Mouse (Mus musculus) CH12.LX (cell line): ENCODE results near the gene Dct. TPM values are rescaled to one million over a fixed set of nuclear protein-coding genes. Genes with fewer than 3 reads are reported as not detected.

Experiments
- DNase-seq: peaks from one replicate; pipeline ENCODE4 v3.0.0-alpha.2; 2013; ENCODE audit errors: extremely low read depth
- H3K27ac ChIP-seq: 2 replicates; pipeline ENCODE4 v1.5.1; 2012; ENCODE audit warnings: low read depth, mild to moderate bottlenecking, control low read depth, moderate library complexity; ENCODE audit not compliant: insufficient read depth
- H3K27me3 ChIP-seq: replicated peaks from 2 replicates; pipeline ENCODE3; 2012; ENCODE audit warnings: inconsistent platforms
- H3K36me3 ChIP-seq, 2 experiments: replicated peaks in 1 of 2; 2 replicates each; pipeline versions ENCODE3 to v1.6.1; 2012; ENCODE audit warnings: inconsistent platforms in 1 of 2, low read length in 1 of 2, mild to moderate bottlenecking in 1 of 2, mixed read lengths in 1 of 2, moderate library complexity in 1 of 2; ENCODE audit not compliant: control insufficient read depth in 1 of 2, insufficient read depth in 1 of 2
- H3K4me1 ChIP-seq, 2 experiments: 2 replicates each; pipeline ENCODE4 v1.6.1; 2012; ENCODE audit warnings: inconsistent platforms in 1 of 2, moderate library complexity in 1 of 2; ENCODE audit not compliant: insufficient read depth in 2 of 2, control insufficient read depth in 1 of 2
- H3K4me2 ChIP-seq: 2 replicates; pipeline ENCODE4 v1.6.1; 2012; ENCODE audit warnings: low read depth, mild to moderate bottlenecking, control low read depth; ENCODE audit not compliant: poor library complexity, insufficient read depth, severe bottlenecking
- H3K4me3 ChIP-seq, 3 experiments: fragments of 150-350 bp in 1 of 3; sonication (generic) in 1 of 3; replicated peaks in 1 of 3; 2 replicates each; pipeline versions ENCODE3 to v1.5.1; 2011 to 2012; ENCODE audit warnings: low read depth in 2 of 3, low read length in 2 of 3, mild to moderate bottlenecking in 2 of 3, moderate library complexity in 2 of 3, control low read depth in 1 of 3, improper control_type of control experiment in 1 of 3, inconsistent platforms in 1 of 3, mixed read lengths in 1 of 3; ENCODE audit not compliant: poor library complexity in 1 of 3
- H3K79me2 ChIP-seq: replicated peaks from 2 replicates; pipeline ENCODE4 v1.6.1; 2012; ENCODE audit warnings: mild to moderate bottlenecking, moderate library complexity; ENCODE audit not compliant: control insufficient read depth, poor library complexity, insufficient read depth, severe bottlenecking; ENCODE audit errors: extremely low read depth
- H3K9ac ChIP-seq: 2 replicates; pipeline ENCODE4 v1.6.1; 2012; ENCODE audit warnings: low read depth, mild to moderate bottlenecking, control low read depth, moderate library complexity; ENCODE audit not compliant: insufficient read depth
- H3K9me3 ChIP-seq: replicated peaks from 2 replicates; pipeline ENCODE3; 2012; ENCODE audit warnings: low read length, inconsistent platforms, mixed read lengths
- CTCF ChIP-seq, 2 experiments: IDR thresholded peaks in 1 of 2; conservative IDR thresholded peaks in 1 of 2; 2 replicates each; pipeline ENCODE4 v1.5.1; 2011 to 2012; ENCODE audit warnings: low read depth in 2 of 2, low read length in 2 of 2, improper control_type of control experiment in 1 of 2, inconsistent platforms in 1 of 2, mild to moderate bottlenecking in 1 of 2, moderate library complexity in 1 of 2
- EP300 ChIP-seq: IDR thresholded peaks from 2 replicates; pipeline ENCODE4 v1.6.1; 2011; ENCODE audit warnings: low read length, improper control_type of control experiment
- IRF4 ChIP-seq: IDR thresholded peaks from 2 replicates; pipeline ENCODE4 v1.6.1; 2014; ENCODE audit warnings: low read depth, mild to moderate bottlenecking, inconsistent platforms, low read length, improper control_type of control experiment
- JUN ChIP-seq: IDR thresholded peaks from 2 replicates; pipeline ENCODE4 v1.6.1; 2011; ENCODE audit warnings: low read depth, mild to moderate bottlenecking, low read length, improper control_type of control experiment, moderate library complexity; ENCODE audit not compliant: insufficient read depth
- KAT2A ChIP-seq: IDR thresholded peaks from 2 replicates; pipeline ENCODE4 v1.6.1; 2012; ENCODE audit warnings: low read length, improper control_type of control experiment, inconsistent platforms; ENCODE audit not compliant: insufficient replicate concordance
- MAX ChIP-seq: IDR thresholded peaks from 2 replicates; pipeline ENCODE4 v1.6.1; 2011; ENCODE audit warnings: low read length, improper control_type of control experiment
- MAZ ChIP-seq: IDR thresholded peaks from 2 replicates; pipeline ENCODE4 v1.6.1; 2012; ENCODE audit warnings: low read depth, mild to moderate bottlenecking, inconsistent platforms, low read length, improper control_type of control experiment, moderate library complexity
- MYC ChIP-seq: IDR thresholded peaks from 2 replicates; pipeline ENCODE4 v1.6.1; 2011; ENCODE audit warnings: low read depth, mild to moderate bottlenecking, improper control_type of control experiment, low read length
- NELFE ChIP-seq: IDR thresholded peaks from 2 replicates; pipeline ENCODE4 v1.6.1; 2011; ENCODE audit warnings: low read depth, low read length, improper control_type of control experiment
- NRF1 ChIP-seq: IDR thresholded peaks from 2 replicates; pipeline ENCODE4 v1.6.1; 2014; ENCODE audit warnings: low read depth, mild to moderate bottlenecking, inconsistent platforms, low read length, improper control_type of control experiment, moderate library complexity
- POLR2AphosphoS2 ChIP-seq: IDR thresholded peaks from 2 replicates; pipeline ENCODE4 v1.6.1; 2011; ENCODE audit warnings: low read depth, low read length, improper control_type of control experiment
- RAD21 ChIP-seq: IDR thresholded peaks from 2 replicates; pipeline ENCODE4 v1.6.1; 2011; ENCODE audit warnings: low read depth, mild to moderate bottlenecking, low read length, improper control_type of control experiment, moderate library complexity
- SIN3A ChIP-seq: IDR thresholded peaks from 2 replicates; pipeline ENCODE4 v1.6.1; 2012; ENCODE audit warnings: low read length, improper control_type of control experiment, inconsistent platforms
- SMC3 ChIP-seq: IDR thresholded peaks from 2 replicates; pipeline ENCODE4 v1.6.1; 2011; ENCODE audit warnings: low read depth, low read length, improper control_type of control experiment
- TBP ChIP-seq: conservative IDR thresholded peaks from 2 replicates; pipeline ENCODE4 v1.6.1; 2011; ENCODE audit warnings: low read depth, low read length, improper control_type of control experiment
- TCF12 ChIP-seq: IDR thresholded peaks from 2 replicates; pipeline ENCODE4 v1.6.1; 2014; ENCODE audit warnings: low read depth, mild to moderate bottlenecking, inconsistent platforms, low read length, improper control_type of control experiment
- USF1 ChIP-seq: IDR thresholded peaks from 2 replicates; pipeline ENCODE4 v1.6.1; 2014; ENCODE audit warnings: low read depth, mild to moderate bottlenecking, inconsistent platforms, low read length, improper control_type of control experiment
- USF2 ChIP-seq: conservative IDR thresholded peaks from 2 replicates; pipeline ENCODE4 v1.6.1; 2011; ENCODE audit warnings: low read depth, low read length, improper control_type of control experiment
- ZKSCAN1 ChIP-seq: IDR thresholded peaks from 2 replicates; pipeline ENCODE4 v1.6.1; 2012; ENCODE audit warnings: low read depth, inconsistent platforms, low read length, improper control_type of control experiment, borderline replicate concordance
- ZNF384 ChIP-seq: IDR thresholded peaks from 2 replicates; pipeline ENCODE4 v1.6.1; 2012; ENCODE audit warnings: low read depth, low read length, improper control_type of control experiment, inconsistent platforms
- dilution Hi-C: fragments of 300-500 bp; cut with MboI; formaldehyde crosslinking; loops from 2 replicates; pipeline ENCODE4 v1.14.3; 2020; ENCODE audit warnings: low sequenced_read_pairs; ENCODE audit not compliant: extremely low pct_unique_long_range_greater_than_20kb, extremely low pct_ligation_motif_present
- in situ Hi-C: fragments of 300-500 bp; cut with MboI; formaldehyde crosslinking; loops from 3 replicates; pipeline ENCODE4 v1.14.3; 2019; ENCODE audit warnings: low sequenced_read_pairs, low pct_ligation_motif_present, low pct_unique_long_range_greater_than_20kb, mixed read lengths
- polyA plus RNA-seq: library from polyadenylated mRNA; unstranded; fragments of >175 nt; gene quantifications from 2 replicates; pipeline ENCODE4 v1.2.1, GENCODE M21; 2012; ENCODE audit warnings: low read depth; ENCODE audit not compliant: insufficient read length
- total RNA-seq, 2 experiments: library from RNA; depleted of rRNA; stranded (reverse); fragments of 300-350 nt in 1 of 2; fragments of >200 nt in 1 of 2; gene quantifications; 2 replicates each; pipeline ENCODE4 v1.2.3; 2012 to 2014

Gene Dct
- total and polyA plus RNA-seq, 3 experiments, result 0.34 TPM; not detected in 2

DNA sequence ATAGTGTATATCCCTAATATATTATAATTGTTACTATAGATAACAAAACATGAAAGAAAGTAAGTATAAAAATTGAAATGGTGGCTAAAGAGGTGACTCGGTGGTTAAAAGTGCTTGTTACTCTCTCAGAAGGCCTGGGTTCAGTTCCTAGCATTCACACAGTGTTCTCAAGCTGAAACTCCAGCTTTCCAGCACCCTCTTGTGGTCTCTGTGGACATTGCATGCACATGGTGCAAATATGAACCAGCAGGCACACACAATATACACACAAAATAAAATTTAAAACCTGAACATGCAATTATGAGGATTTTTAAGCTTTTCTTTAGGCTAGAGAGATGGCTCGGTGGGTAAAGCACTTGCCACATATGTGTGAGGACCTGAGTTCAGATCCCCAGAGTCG, 24.5 kb downstream of the Dct start:
- Histone ChIP-seq H3K79me2 (no peaks in the 10 kb centered on the region), H3K9ac (no peak overlapping the region), H3K4me1 (no peaks in the 10 kb centered on the region), H3K4me2 (no peak overlapping the region), H3K36me3 (no peaks in the 10 kb centered on the region), H3K9me3 (peaks cover 3% of the 10 kb centered on the region), H3K4me3 (no peak overlapping the region), H3K27me3 (no peaks in the 10 kb centered on the region), H3K27ac (no peak overlapping the region)
- TF ChIP-seq EP300 (no peak), SMC3 (peak; percentile 35; the same call in 1 of the 2 replicates), CTCF (conservative IDR thresholded peaks at IDR 0.05 in 1 of 2, IDR thresholded peaks at IDR 0.05 in 1 of 2; ENCODE audit: low read depth in 2 of 2, low read length in 2 of 2) (peak; percentile 19 to 59; a peak in 3 of 4 replicates), RAD21 (peak; percentile 36)
- dilution Hi-C loops (no loop called here), in situ Hi-C loops (no loop called here)
- DNase-seq, result peak; percentile 41

DNA sequence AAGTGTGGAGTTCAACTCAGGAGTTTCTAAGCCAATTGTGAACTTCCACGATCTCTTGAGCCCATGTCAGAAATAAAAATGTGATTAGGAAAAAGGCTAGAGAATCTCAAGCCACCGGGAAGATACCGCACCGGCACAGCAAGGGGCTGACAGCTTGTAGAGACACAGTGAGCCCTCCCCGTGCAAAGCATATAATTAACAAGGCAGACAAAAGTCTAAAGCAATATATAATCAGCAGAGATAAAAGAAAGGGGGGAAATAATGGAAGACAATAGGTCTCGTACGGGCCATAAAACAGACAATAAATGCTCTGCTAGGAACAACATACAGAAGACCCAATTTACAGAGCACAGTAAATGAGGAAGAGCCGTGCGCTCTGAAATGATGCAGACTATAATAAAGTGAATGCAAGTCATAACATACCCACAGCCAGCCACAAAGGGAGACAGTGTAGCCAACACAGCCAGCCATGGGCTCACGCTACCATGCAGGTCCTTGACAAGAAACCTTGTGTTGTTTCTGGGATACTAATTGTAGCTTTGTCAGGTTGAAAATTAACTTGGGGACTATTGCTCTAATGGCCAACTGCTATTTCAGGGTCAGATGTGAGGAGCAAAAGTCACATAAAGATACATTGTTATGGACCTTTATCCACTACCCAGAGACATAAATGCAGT, 30.0 kb downstream of the Dct start:
- dilution Hi-C loops, result no loop called here
- Histone ChIP-seq H3K27ac (no peak overlapping the region), H3K9ac (no peak overlapping the region), H3K79me2 (no peaks in the 10 kb centered on the region), H3K36me3 (no peaks in the 10 kb centered on the region), H3K4me3 (no peak overlapping the region), H3K27me3 (no peaks in the 10 kb centered on the region), H3K4me1 (peaks cover 5 to 6% of the 10 kb centered on the region in 2 experiments; a peak in 2 of 4 replicates), H3K9me3 (no peaks in the 10 kb centered on the region), H3K4me2 (no peak overlapping the region)
- in situ Hi-C loops, result loop anchor here (25.0 kb wide), 1 partner anchor 565 kb away; no protein-coding TSS in a partner anchor
- TF ChIP-seq KAT2A (no peak), ZKSCAN1 (no peak), NELFE (no peak), TBP (no peak), NRF1 (no peak), MAZ (no peak), POLR2AphosphoS2 (no peak), USF2 (no peak), RAD21 (no peak), IRF4 (no peak), JUN (no peak), USF1 (no peak), TCF12 (no peak), MYC (no peak), ZNF384 (no peak), SIN3A (no peak), MAX (no peak)
- DNase-seq, result no peak
